Mouse (Mus musculus): Measurements from ENCODE around the gene Cc2d1a. TPM values are rescaled to one million over a fixed set of nuclear protein-coding genes. Genes with fewer than 3 reads are reported as not detected.

The Cc2d1a gene
- 18.5 and 22.3 TPM in 2 replicates for polyA plus RNA-seq (2012; rRNA removed)

GRCm38 (mm10) chr8:84147769-84148530 lies at the start of gene Cc2d1a, which contains the start of gene 4930432K21Rik:
Cc2d1a (minus strand) TSS chr8:84147936.
4930432K21Rik (plus strand) TSS chr8:84148025.
- peak; percentile 82 for DNase-seq (ENCODE audit: low spot score)

GRCm38 (mm10) chr8:84197141-84197921 lies 49.6 kb upstream of the Cc2d1a start:
- DNase-seq (ENCODE audit: low spot score): peak; percentile 67

- no peak for DNase-seq (ENCODE audit: low spot score)
These were observed 46.5 kb upstream of the Cc2d1a start for GRCm38 (mm10) chr8:84194224-84194743.

- no peak for DNase-seq (ENCODE audit: low spot score)
These were observed 45.8 kb upstream of the Cc2d1a start for GRCm38 (mm10) chr8:84193566-84193965.

- no peak for DNase-seq (ENCODE audit: low spot score)
These were observed 45.4 kb upstream of the Cc2d1a start for GRCm38 (mm10) chr8:84193161-84193560.

- peak; percentile 77 for DNase-seq (ENCODE audit: low spot score)
These were observed 44.8 kb upstream of the Cc2d1a start for GRCm38 (mm10) chr8:84192555-84192954.

- peak; percentile 64 for DNase-seq (ENCODE audit: low spot score)
These were observed 44.3 kb upstream of the Cc2d1a start for GRCm38 (mm10) chr8:84192023-84192422.

- no peak for DNase-seq (ENCODE audit: low spot score)
These were observed 42.6 kb upstream of the Cc2d1a start for GRCm38 (mm10) chr8:84190191-84190867.

GRCm38 (mm10) chr8:84189603-84190002 lies 41.9 kb upstream of the Cc2d1a start:
- no peak for DNase-seq (ENCODE audit: low spot score)

- DNase-seq (ENCODE audit: low spot score): no peak
These were observed 40.9 kb upstream of the Cc2d1a start for GRCm38 (mm10) chr8:84188671-84189070.

GRCm38 (mm10) chr8:84187065-84187755 lies 39.5 kb upstream of the Cc2d1a start:
- no peak for DNase-seq (ENCODE audit: low spot score)

GRCm38 (mm10) chr8:84186547-84186946 lies 38.8 kb upstream of the Cc2d1a start:
- no peak for DNase-seq (ENCODE audit: low spot score)

GRCm38 (mm10) chr8:84185117-84185516 lies 37.4 kb upstream of the Cc2d1a start, which contains the start of gene Nanos3:
Nanos3 (minus strand) TSS chr8:84185217.
- no peak for DNase-seq (ENCODE audit: low spot score)

- peak; percentile 25 for DNase-seq (ENCODE audit: low spot score)
These were observed 36.6 kb upstream of the Cc2d1a start for GRCm38 (mm10) chr8:84184085-84185043.

GRCm38 (mm10) chr8:84183261-84184084 lies 35.7 kb upstream of the Cc2d1a start:
- peak; percentile 27 for DNase-seq (ENCODE audit: low spot score)

GRCm38 (mm10) chr8:84182833-84183232 lies 35.1 kb upstream of the Cc2d1a start:
- no peak for DNase-seq (ENCODE audit: low spot score)

- DNase-seq (ENCODE audit: low spot score): no peak
These were observed 32.9 kb upstream of the Cc2d1a start for GRCm38 (mm10) chr8:84180530-84181190.

- no peak for DNase-seq (ENCODE audit: low spot score)
These were observed 32.2 kb upstream of the Cc2d1a start for GRCm38 (mm10) chr8:84179946-84180345.

- no peak for DNase-seq (ENCODE audit: low spot score)
These were observed 30.9 kb upstream of the Cc2d1a start for GRCm38 (mm10) chr8:84178592-84178991.
